Mouse (Mus musculus) olfactory bulb, adult 2 months (tissue): Measurements from ENCODE around the gene Mcoln2.

ENCODE experiments used
- CTCF ChIP-seq: fragments of 200-500 bp; IDR thresholded peaks from 2 replicates; pipeline ENCODE4 v1.5.1; 2012; ENCODE audit warnings: low read depth, mild to moderate bottlenecking, low read length, moderate library complexity; ENCODE audit not compliant: insufficient read depth
- POLR2A ChIP-seq: fragments of 200-500 bp; IDR thresholded peaks from 2 replicates; pipeline ENCODE4 v1.6.1; 2012; ENCODE audit warnings: mild to moderate bottlenecking, low read depth, low read length, moderate library complexity; ENCODE audit not compliant: insufficient read depth

DNA sequence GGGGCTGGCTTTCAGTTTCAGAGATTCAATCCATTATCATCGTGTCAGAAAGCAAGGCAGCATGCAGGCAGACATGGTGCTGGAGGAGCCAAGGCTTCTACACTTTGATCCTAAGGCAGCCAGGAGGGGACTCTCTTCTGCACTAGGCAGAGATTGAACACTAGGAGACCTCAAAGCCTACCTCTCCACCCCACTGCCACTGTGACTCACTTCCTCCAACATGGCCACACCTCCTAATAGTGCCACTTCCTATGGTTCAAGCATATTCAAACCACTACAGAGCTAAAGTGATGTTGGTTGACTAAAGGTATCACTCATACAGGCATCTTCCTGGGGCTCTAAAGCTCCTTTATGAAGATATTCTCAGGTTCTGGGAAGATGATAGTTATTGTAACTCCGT lies 9.7 kb downstream of the Mcoln2 start:
- TF ChIP-seq CTCF (no peak), POLR2A (no peak)
